Mouse (Mus musculus) testis, postnatal 14 days (tissue): Measurements from ENCODE around the gene Atp8a2.

ENCODE experiments used
- DNase-seq: peaks from one replicate; pipeline ENCODE4 v3.0.0; 2021; ENCODE audit warnings: low spot score

Gene Atp8a2

DNA sequence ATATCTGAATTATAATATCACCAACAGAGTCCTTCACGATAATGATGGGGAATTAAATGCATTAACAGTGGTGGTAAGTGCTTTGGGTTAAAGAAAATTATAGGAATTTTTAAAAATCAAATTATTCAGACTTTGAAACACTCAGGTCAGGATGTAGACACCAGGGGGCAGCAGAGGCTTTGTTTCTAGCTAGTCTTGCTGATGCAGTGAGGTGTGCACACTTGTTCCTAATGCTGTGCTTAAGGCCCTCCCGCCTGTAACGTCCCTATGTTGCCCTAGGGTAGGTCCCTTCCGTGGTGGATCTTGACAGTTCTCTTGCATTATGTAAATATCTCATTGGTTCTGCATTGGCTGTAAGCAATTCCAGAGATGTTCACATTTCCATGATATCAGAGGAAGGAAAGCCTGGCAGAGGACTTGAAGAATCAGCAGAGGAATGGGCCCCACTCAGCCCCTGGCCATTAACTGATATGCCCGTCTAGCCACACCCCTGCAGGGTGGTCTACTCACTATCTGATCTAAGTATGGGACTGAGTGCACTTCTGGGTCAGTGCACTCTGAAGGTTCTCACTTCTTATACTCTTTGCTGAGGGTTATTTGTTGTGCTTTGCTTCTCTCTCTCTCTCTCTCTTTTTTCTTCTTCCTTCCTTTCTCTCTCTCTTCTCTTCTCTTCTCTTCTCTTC is 591.2 kb downstream of the Atp8a2 start:
- DNase-seq, result peak; percentile 19

DNA sequence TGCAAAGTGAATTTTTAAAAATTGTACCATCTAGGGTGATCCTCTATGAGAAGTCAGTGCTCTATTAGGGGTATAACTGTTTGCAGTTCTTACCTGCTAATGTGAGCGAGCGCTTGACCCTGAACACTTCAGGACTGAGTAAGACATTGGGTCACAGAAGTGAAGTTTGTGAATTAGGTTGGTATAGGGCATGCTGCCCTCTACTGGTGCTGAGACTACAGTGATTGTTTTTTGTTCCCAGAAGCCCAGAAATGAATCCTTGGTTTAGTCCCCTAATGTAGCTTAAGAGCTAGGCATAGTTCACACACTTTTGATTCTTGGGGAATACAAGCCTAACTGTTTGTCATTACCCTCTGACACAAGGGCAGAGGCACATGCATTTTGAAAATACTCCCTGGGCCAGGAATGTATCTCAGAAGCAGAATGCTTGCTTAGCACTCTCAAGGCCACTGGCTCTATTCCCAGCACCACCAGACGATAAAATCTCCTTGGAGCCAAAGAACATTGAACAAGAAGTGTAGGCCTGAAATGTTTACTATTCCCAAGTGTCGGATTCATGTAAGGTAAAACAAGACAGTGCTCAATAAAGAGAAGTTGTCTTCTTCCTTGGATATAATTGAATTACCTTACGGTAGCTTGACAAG is 592.9 kb downstream of the Atp8a2 start:
- peak; percentile 51 for DNase-seq

DNA sequence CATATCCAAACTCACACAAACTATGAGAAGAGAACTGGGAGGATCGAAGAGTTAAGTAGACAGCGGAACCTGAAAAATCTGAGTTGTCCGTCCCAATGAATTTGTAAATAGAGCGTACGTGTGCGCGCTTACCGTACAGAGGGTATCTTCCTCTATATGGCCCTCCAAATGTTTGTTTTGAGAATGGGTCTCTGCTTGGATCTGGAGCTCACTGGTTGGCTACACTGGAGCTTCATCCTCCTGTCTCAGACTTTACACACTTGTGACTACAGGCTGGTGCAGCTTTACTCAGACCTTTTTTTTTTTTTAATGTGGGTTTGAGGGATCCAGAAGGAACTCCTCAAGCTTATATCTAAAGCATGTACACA is 598.7 kb downstream of the Atp8a2 start:
- DNase-seq, result no peak

DNA sequence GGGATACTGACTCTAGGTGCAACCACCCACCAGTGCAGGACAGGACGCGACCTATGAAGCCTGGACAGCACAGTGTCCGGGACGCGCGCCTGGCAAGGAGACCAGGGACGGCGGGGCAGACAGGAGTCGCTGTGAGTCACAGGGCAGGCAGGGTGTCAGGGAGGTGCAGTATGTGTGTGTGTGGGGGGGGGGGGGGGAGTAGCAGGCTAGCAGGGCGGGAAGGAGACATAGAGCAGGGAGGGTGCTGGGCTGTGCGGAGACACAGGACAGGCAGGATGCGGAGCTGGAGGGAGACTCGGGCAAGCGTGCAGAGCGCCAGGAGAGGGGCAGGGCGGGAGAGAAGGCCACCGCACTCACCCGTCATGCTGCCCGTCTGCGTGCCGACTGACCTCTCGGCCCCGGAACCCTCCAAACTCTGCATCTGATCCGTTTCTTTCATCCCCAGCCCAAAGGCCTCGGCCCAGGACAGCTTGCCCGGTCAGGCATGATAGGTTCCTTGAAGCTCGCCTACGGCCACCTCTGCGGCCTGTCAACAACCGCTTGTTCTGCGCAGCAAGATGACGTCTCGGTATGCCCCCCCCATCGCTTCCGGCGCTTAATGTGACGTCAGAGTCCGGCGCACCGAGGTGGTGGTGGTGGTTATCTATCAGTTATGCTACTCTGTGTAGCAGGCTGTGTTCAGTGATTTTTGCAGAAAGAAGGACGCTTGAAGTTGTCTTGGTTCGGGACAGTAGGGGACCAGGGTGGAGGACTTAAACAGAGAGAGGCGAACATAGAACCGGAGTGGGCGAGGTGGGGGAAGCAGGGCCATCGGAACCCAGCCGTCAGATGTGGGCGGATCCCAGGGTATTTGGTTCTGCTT is 599.4 kb downstream of the Atp8a2 start, which contains the start of gene Cdadc1:
TSS of gene Cdadc1 (minus strand) at position 562 of the 862 bp plus-strand sequence.
- DNase-seq, result peak; percentile 93

DNA sequence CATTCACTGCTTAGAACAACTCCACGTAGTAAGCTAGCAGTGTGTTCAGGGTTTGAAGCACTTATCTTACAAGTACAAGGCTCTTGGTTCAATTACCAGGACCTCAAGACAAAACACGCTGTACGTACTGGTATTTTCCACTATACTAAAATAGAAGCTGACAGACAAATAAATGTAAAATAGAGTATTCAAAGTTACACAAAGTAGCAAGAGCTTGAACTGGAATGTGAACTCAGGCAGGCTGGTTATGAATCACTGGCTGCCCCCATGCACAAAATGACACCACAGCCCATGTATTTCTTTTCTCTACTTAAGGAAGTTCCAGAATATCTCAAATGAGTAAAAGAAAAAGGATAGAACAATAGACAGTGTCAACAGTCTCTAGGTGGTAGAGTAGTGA is 602.0 kb downstream of the Atp8a2 start:
- DNase-seq, result no peak

DNA sequence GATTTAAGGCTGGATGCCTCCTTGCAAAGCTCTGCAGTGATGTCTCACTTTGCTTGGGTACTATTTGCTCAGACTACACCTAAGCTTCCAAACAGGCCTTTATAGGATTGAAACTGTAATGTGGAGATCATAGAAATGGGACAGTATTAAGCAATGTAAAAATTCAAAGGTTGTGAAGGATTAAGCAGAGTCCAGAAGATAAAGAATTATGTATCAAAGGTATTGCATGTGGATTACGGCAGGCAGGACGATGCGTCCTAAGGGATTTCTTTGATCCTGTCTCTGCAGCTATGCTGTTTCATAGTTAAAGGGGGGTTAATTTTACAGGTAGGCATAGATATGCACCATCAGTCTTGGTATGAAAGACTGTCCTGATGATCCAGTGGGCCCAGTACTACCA is 604.4 kb downstream of the Atp8a2 start:
- DNase-seq, result no peak

DNA sequence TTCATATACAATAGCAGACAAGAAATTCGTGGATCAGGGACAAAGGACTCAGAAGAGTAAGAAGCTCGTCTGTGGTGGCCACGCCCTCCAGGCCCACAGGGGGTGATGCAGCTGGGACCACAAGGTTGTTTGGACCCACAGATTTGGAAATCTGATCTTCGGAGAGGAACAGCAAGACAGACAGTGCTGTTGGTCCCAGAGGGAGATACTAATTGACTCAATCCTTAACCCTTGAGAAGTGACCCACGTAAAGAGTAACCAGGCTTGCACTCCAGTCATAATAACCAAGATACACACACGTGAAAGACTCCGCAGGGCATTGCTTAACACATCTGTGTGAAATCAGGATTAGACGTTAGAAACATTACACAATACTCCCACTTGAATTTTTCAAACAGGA is 605.1 kb downstream of the Atp8a2 start:
- DNase-seq, result no peak

DNA sequence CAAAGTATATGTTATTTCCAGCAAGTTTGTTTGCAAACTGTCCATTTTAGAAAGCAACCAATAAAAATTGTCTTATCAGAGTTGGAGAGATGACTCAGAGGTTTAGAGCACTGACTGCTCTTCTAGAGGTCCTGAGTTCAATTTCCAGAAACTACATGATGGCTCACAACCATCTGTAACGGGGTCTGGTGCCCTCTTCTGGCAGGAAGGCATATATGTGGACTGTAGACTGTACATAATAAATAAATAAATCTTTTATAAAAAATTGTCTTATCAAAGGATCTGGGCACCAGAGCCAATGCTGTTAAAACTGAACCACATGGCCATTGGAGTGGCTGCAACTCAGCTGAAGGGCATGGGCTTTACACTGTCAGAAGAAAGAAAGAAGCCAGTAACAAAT is 606.4 kb downstream of the Atp8a2 start:
- no peak for DNase-seq
